Mouse (Mus musculus): ENCODE results near the gene Rab44. TPM values are rescaled to one million over a fixed set of nuclear protein-coding genes. Genes with fewer than 3 reads are reported as not detected.

Rab44 gene
- polyA plus RNA-seq, 1 experiment: 0.06 TPM

- H3K79me2 ChIP-seq (ENCODE audit: control insufficient read depth, insufficient read depth): no peaks in the 10 kb centered on the region
- H3K79me3 ChIP-seq (ENCODE audit: low read depth): no peaks in the 10 kb centered on the region
- TF ChIP-seq USF1 (IDR thresholded peaks at IDR 0.05; ENCODE audit: low read depth): no peak
- no peak for TF ChIP-seq MAX (IDR thresholded peaks at IDR 0.05)
- TF ChIP-seq CTCF (IDR thresholded peaks at IDR 0.05; ENCODE audit: control insufficient read depth, insufficient read depth, insufficient read length): no peak
- no peak for TF ChIP-seq CEBPB (IDR thresholded peaks at IDR 0.05; ENCODE audit: low read depth)
- TF ChIP-seq MYOD1 (IDR thresholded peaks at IDR 0.05; ENCODE audit: control insufficient read depth, insufficient read length, low read depth): no peak
- TF ChIP-seq MYOG (IDR thresholded peaks at IDR 0.05; ENCODE audit: control insufficient read depth, extremely low read depth, insufficient read length): no peak
- no peak overlapping the region for H3K4me3 ChIP-seq (ENCODE audit: insufficient read depth, poor library complexity, severe bottlenecking)
- H3K27me3 ChIP-seq (ENCODE audit: control insufficient read depth, insufficient read depth, insufficient read length): no peaks in the 10 kb centered on the region
- no peaks in the 10 kb centered on the region for H3K36me3 ChIP-seq (ENCODE audit: control insufficient read depth, insufficient read depth)
- H3ac ChIP-seq (ENCODE audit: control insufficient read depth, insufficient read length, low read depth): no peak overlapping the region
These were observed 27.6 kb downstream of the Rab44 start for GRCm38 (mm10) chr17:29141577-29141976.

GRCm38 (mm10) chr17:29143266-29143665 lies 29.3 kb downstream of the Rab44 start:
- Histone ChIP-seq H3K4me3 (ENCODE audit: insufficient read depth, poor library complexity, severe bottlenecking) (no peak overlapping the region), H3ac (ENCODE audit: control insufficient read depth, insufficient read length, low read depth) (no peak overlapping the region), H3K27me3 (ENCODE audit: control insufficient read depth, insufficient read depth, insufficient read length) (no peaks in the 10 kb centered on the region), H3K36me3 (ENCODE audit: control insufficient read depth, insufficient read depth) (no peaks in the 10 kb centered on the region), H3K79me2 (ENCODE audit: control insufficient read depth, insufficient read depth) (no peaks in the 10 kb centered on the region), H3K79me3 (ENCODE audit: low read depth) (no peaks in the 10 kb centered on the region)
- TF ChIP-seq MAX (IDR thresholded peaks at IDR 0.05) (no peak), MYOD1 (IDR thresholded peaks at IDR 0.05; ENCODE audit: control insufficient read depth, insufficient read length, low read depth) (no peak), MYOG (IDR thresholded peaks at IDR 0.05; ENCODE audit: control insufficient read depth, extremely low read depth, insufficient read length) (no peak), CEBPB (IDR thresholded peaks at IDR 0.05; ENCODE audit: low read depth) (no peak), CTCF (IDR thresholded peaks at IDR 0.05; ENCODE audit: control insufficient read depth, insufficient read depth, insufficient read length) (no peak), FOSL1 (IDR thresholded peaks at IDR 0.05; ENCODE audit: insufficient read depth, low read length, poor library complexity, severe bottlenecking) (no peak), USF1 (IDR thresholded peaks at IDR 0.05; ENCODE audit: low read depth) (no peak)

- no peaks in the 10 kb centered on the region for H3K36me3 ChIP-seq (ENCODE audit: control insufficient read depth, insufficient read depth)
- no peak overlapping the region for H3K4me3 ChIP-seq (ENCODE audit: insufficient read depth, poor library complexity, severe bottlenecking)
- no peaks in the 10 kb centered on the region for H3K27me3 ChIP-seq (ENCODE audit: control insufficient read depth, insufficient read depth, insufficient read length)
- no peak overlapping the region for H3ac ChIP-seq (ENCODE audit: control insufficient read depth, insufficient read length, low read depth)
- H3K79me3 ChIP-seq (ENCODE audit: low read depth): no peaks in the 10 kb centered on the region
- no peaks in the 10 kb centered on the region for H3K79me2 ChIP-seq (ENCODE audit: control insufficient read depth, insufficient read depth)
- TF ChIP-seq MAX (IDR thresholded peaks at IDR 0.05): no peak
- no peak for TF ChIP-seq MYOG (IDR thresholded peaks at IDR 0.05; ENCODE audit: control insufficient read depth, extremely low read depth, insufficient read length)
- TF ChIP-seq MYOD1 (IDR thresholded peaks at IDR 0.05; ENCODE audit: control insufficient read depth, insufficient read length, low read depth): no peak
- no peak for TF ChIP-seq CTCF (IDR thresholded peaks at IDR 0.05; ENCODE audit: control insufficient read depth, insufficient read depth, insufficient read length)
- TF ChIP-seq USF1 (IDR thresholded peaks at IDR 0.05; ENCODE audit: low read depth): no peak
These were observed 31.2 kb downstream of the Rab44 start for GRCm38 (mm10) chr17:29145101-29145500.

GRCm38 (mm10) chr17:29147273-29147672 lies 33.3 kb downstream of the Rab44 start:
- H3K4me3 ChIP-seq (ENCODE audit: insufficient read depth, poor library complexity, severe bottlenecking): no peak overlapping the region
- H3ac ChIP-seq (ENCODE audit: control insufficient read depth, insufficient read length, low read depth): no peak overlapping the region
- TF ChIP-seq FOSL1 (IDR thresholded peaks at IDR 0.05; ENCODE audit: insufficient read depth, low read length, poor library complexity, severe bottlenecking) (no peak), USF1 (IDR thresholded peaks at IDR 0.05; ENCODE audit: low read depth) (no peak), MYOD1 (IDR thresholded peaks at IDR 0.05; ENCODE audit: control insufficient read depth, insufficient read length, low read depth) (no peak), CEBPB (IDR thresholded peaks at IDR 0.05; ENCODE audit: low read depth) (no peak), MYOG (IDR thresholded peaks at IDR 0.05; ENCODE audit: control insufficient read depth, extremely low read depth, insufficient read length) (no peak), MAX (IDR thresholded peaks at IDR 0.05) (no peak), CTCF (IDR thresholded peaks at IDR 0.05; ENCODE audit: control insufficient read depth, insufficient read depth, insufficient read length) (no peak)
- no peaks in the 10 kb centered on the region for H3K27me3 ChIP-seq (ENCODE audit: control insufficient read depth, insufficient read depth, insufficient read length)
- no peaks in the 10 kb centered on the region for H3K79me3 ChIP-seq (ENCODE audit: low read depth)
- H3K79me2 ChIP-seq (ENCODE audit: control insufficient read depth, insufficient read depth): no peaks in the 10 kb centered on the region
- no peaks in the 10 kb centered on the region for H3K36me3 ChIP-seq (ENCODE audit: control insufficient read depth, insufficient read depth)

GRCm38 (mm10) chr17:29147773-29148172 lies 33.8 kb downstream of the Rab44 start:
- Histone ChIP-seq H3K27me3 (ENCODE audit: control insufficient read depth, insufficient read depth, insufficient read length) (no peaks in the 10 kb centered on the region), H3K4me3 (ENCODE audit: insufficient read depth, poor library complexity, severe bottlenecking) (no peak overlapping the region), H3K79me3 (ENCODE audit: low read depth) (no peaks in the 10 kb centered on the region), H3K79me2 (ENCODE audit: control insufficient read depth, insufficient read depth) (no peaks in the 10 kb centered on the region), H3ac (ENCODE audit: control insufficient read depth, insufficient read length, low read depth) (no peak overlapping the region), H3K36me3 (ENCODE audit: control insufficient read depth, insufficient read depth) (no peaks in the 10 kb centered on the region)
- TF ChIP-seq CTCF (IDR thresholded peaks at IDR 0.05; ENCODE audit: control insufficient read depth, insufficient read depth, insufficient read length) (no peak), CEBPB (IDR thresholded peaks at IDR 0.05; ENCODE audit: low read depth) (no peak), FOSL1 (IDR thresholded peaks at IDR 0.05; ENCODE audit: insufficient read depth, low read length, poor library complexity, severe bottlenecking) (no peak), MYOD1 (IDR thresholded peaks at IDR 0.05; ENCODE audit: control insufficient read depth, insufficient read length, low read depth) (no peak), USF1 (IDR thresholded peaks at IDR 0.05; ENCODE audit: low read depth) (no peak), MYOG (IDR thresholded peaks at IDR 0.05; ENCODE audit: control insufficient read depth, extremely low read depth, insufficient read length) (no peak)

- H3ac ChIP-seq (ENCODE audit: control insufficient read depth, insufficient read length, low read depth): no peak overlapping the region
- no peaks in the 10 kb centered on the region for H3K79me3 ChIP-seq (ENCODE audit: low read depth)
- H3K36me3 ChIP-seq (ENCODE audit: control insufficient read depth, insufficient read depth): no peaks in the 10 kb centered on the region
- TF ChIP-seq MYOD1 (IDR thresholded peaks at IDR 0.05; ENCODE audit: control insufficient read depth, insufficient read length, low read depth) (no peak), CTCF (IDR thresholded peaks at IDR 0.05; ENCODE audit: control insufficient read depth, insufficient read depth, insufficient read length) (no peak), FOSL1 (IDR thresholded peaks at IDR 0.05; ENCODE audit: insufficient read depth, low read length, poor library complexity, severe bottlenecking) (no peak), CEBPB (IDR thresholded peaks at IDR 0.05; ENCODE audit: low read depth) (no peak)
- H3K4me3 ChIP-seq (ENCODE audit: insufficient read depth, poor library complexity, severe bottlenecking): no peak overlapping the region
- H3K27me3 ChIP-seq (ENCODE audit: control insufficient read depth, insufficient read depth, insufficient read length): no peaks in the 10 kb centered on the region
- no peaks in the 10 kb centered on the region for H3K79me2 ChIP-seq (ENCODE audit: control insufficient read depth, insufficient read depth)
These were observed 35.8 kb downstream of the Rab44 start for GRCm38 (mm10) chr17:29149766-29150165.

All from C2C12 (cell line).